Mouse (Mus musculus) kidney, adult 10 weeks (tissue): ENCODE measurements around the gene Ifitm7. TPM values are rescaled to one million over a fixed set of nuclear protein-coding genes. Genes with fewer than 3 reads are reported as not detected.

ENCODE experiments used
- polyA plus RNA-seq: library from polyadenylated mRNA; stranded (reverse); fragments of 350-450 nt; fragmentation: Illumina TruSeq; extraction: RNeasy Lipid Tissue Mini Kit (QIAGEN cat#74804); gene quantifications from one replicate; pipeline ENCODE4 v1.2.3, GENCODE M21; 2014; ENCODE audit warnings: low read depth, low replicate concordance

Ifitm7 gene
- polyA plus RNA-seq: 0.40 TPM

GRCm38 (mm10) chr16:13986574-13987478 is at the start of gene Ifitm7, which contains the start of gene 2900011O08Rik:
Ifitm7 (minus strand) TSS chr16:13986888.
2900011O08Rik (plus strand) TSS chr16:13986604.

Other genes starting within 250 kb of the Ifitm7 start
- gene Rrn3, start 206.2 kb downstream of the Ifitm7 start, polyA plus RNA-seq: 28.1 TPM
- 86.6 TPM for gene Ntan1, start 168.0 kb downstream of the Ifitm7 start, polyA plus RNA-seq
- 102 TPM for gene Pdxdc1, start 83.8 kb downstream of the Ifitm7 start, polyA plus RNA-seq
- 1,981 TPM for gene Mpv17l, start 83.7 kb downstream of the Ifitm7 start, polyA plus RNA-seq
- not detected for gene 2900011O08Rik, start 284 bp downstream of the Ifitm7 start, polyA plus RNA-seq
- gene Nde1, start 176.4 kb upstream of the Ifitm7 start, polyA plus RNA-seq: 11.4 TPM
- 32.8 TPM for gene Marf1, start 176.5 kb upstream of the Ifitm7 start, polyA plus RNA-seq